Mouse (Mus musculus) liver, embryonic 14.5 days (tissue): ENCODE data around the gene Arpp21. TPM values are rescaled to one million over a fixed set of nuclear protein-coding genes. Genes with fewer than 3 reads are reported as not detected.

ENCODE experiments used
- ATAC-seq: fragments of 200-750 bp; cut with Nextera tagmentation; 2 replicates; pipeline ENCODE4 v1.8.0; 2017; ENCODE audit warnings: moderate number of reproducible peaks, mild to moderate bottlenecking, moderate library complexity; ENCODE audit not compliant: insufficient read depth
- DNase-seq, 3 experiments: peaks; one replicate each; pipeline ENCODE4 v3.0.0-alpha.2; 2012 to 2013; ENCODE audit warnings: low read depth in 3 of 3, low spot score in 3 of 3
- H3K27ac ChIP-seq: fragments of 300-500 bp; sonication (generic); 2 replicates; pipeline ENCODE4 v1.5.1; 2014; ENCODE audit warnings: moderate library complexity, mild to moderate bottlenecking, control low read depth, inconsistent platforms
- H3K27me3 ChIP-seq: fragments of 300-500 bp; sonication (generic); 2 replicates; pipeline ENCODE4 v1.6.1; 2014; ENCODE audit warnings: mild to moderate bottlenecking, low read length, moderate library complexity; ENCODE audit not compliant: control insufficient read depth, insufficient read depth
- H3K36me3 ChIP-seq: fragments of 300-500 bp; sonication (generic); replicated peaks from 2 replicates; pipeline ENCODE4 v1.6.1; 2014; ENCODE audit warnings: low read depth; ENCODE audit not compliant: control insufficient read depth, insufficient read depth
- H3K4me1 ChIP-seq, 2 experiments: fragments of 200-500 bp in 1 of 2; fragments of 300-500 bp in 1 of 2; sonication (generic) in 1 of 2; replicated peaks; 2 replicates each; pipeline ENCODE4 v1.6.1; 2012 to 2014; ENCODE audit warnings: antibody characterized with exemption in 1 of 2, inconsistent platforms in 1 of 2, low read length in 1 of 2; ENCODE audit not compliant: control insufficient read depth in 2 of 2, insufficient read depth in 2 of 2
- H3K4me2 ChIP-seq: fragments of 300-500 bp; sonication (generic); 2 replicates; pipeline ENCODE4 v1.6.1; 2014; ENCODE audit warnings: low read depth, mild to moderate bottlenecking, control low read depth, moderate library complexity
- H3K4me3 ChIP-seq, 2 experiments: fragments of 200-500 bp in 1 of 2; fragments of 300-500 bp in 1 of 2; sonication (generic) in 1 of 2; 2 replicates each; pipeline ENCODE4 v1.5.1; 2012 to 2014; ENCODE audit warnings: low read depth in 2 of 2, low read length in 2 of 2, mild to moderate bottlenecking in 2 of 2, control low read depth in 1 of 2, inconsistent platforms in 1 of 2, moderate library complexity in 1 of 2; ENCODE audit not compliant: insufficient read depth in 1 of 2
- H3K9ac ChIP-seq: fragments of 300-500 bp; sonication (generic); replicated peaks from 2 replicates; pipeline ENCODE4 v1.6.1; 2014; ENCODE audit warnings: mild to moderate bottlenecking, control low read depth, moderate library complexity
- H3K9me3 ChIP-seq: fragments of 300-500 bp; sonication (generic); 2 replicates; pipeline ENCODE4 v1.6.1; 2016; ENCODE audit warnings: low read length, mixed read lengths; ENCODE audit not compliant: control insufficient read depth
- CTCF ChIP-seq: IDR thresholded peaks from 2 replicates; pipeline ENCODE4 v1.5.1; 2016; ENCODE audit warnings: antibody characterized with exemption, low read depth, control low read depth
- EP300 ChIP-seq: IDR thresholded peaks from 2 replicates; pipeline ENCODE4 v1.6.1; 2016; ENCODE audit warnings: antibody characterized with exemption, low read depth
- WGBS: fragments of 180-500 bp; shearing (Covaris S2); extraction: QIAGEN DNeasy Blood & Tissue Kit; methylation state at CpG from one replicate; pipeline ENCODE4 v1.1.7; 2014; ENCODE audit not compliant: insufficient replicate concordance; 5-methylcytosine and 5-hydroxymethylcytosine counted together
- polyA plus RNA-seq, 2 experiments: library from polyadenylated mRNA; depleted of rRNA in 1 of 2; stranded (reverse) in 1 of 2; unstranded in 1 of 2; fragments of >200 nt; fragmentation: Nextera tagmentation in 1 of 2; extraction: Ambion mirVana in 1 of 2; gene quantifications; 2 replicates each; pipeline versions ENCODE4 v1.2.1 to v1.2.3; 2012 to 2014

Gene Arpp21
- polyA plus RNA-seq, 2 experiments, result 0.36 to 0.42 TPM

GRCm38 (mm10) chr9:112261556-112261955 is 25.8 kb upstream of the Arpp21 start:
- H3K4me2 ChIP-seq, result no peak overlapping the region
- ATAC-seq (no peak), DNase-seq (no peak)
- H3K36me3 ChIP-seq, result no peaks in the 10 kb centered on the region
- peaks cover 0 to 2% of the 10 kb centered on the region in 2 experiments; a peak in 2 of 4 replicates for H3K4me1 ChIP-seq
- WGBS, result 55% methylated on average over 2 of the region's 2 CpGs
- H3K9ac ChIP-seq, result no peak overlapping the region
- no peaks in the 10 kb centered on the region for H3K9me3 ChIP-seq
- TF ChIP-seq EP300 (no peak), CTCF (no peak)
- no peaks in the 10 kb centered on the region for H3K27me3 ChIP-seq
- no peak overlapping the region for H3K27ac ChIP-seq
- H3K4me3 ChIP-seq, result no peak overlapping the region

GRCm38 (mm10) chr9:112260696-112261095 is 25.0 kb upstream of the Arpp21 start:
- Histone ChIP-seq H3K27me3 (no peaks in the 10 kb centered on the region), H3K9me3 (no peaks in the 10 kb centered on the region), H3K36me3 (no peaks in the 10 kb centered on the region), H3K27ac (no peak overlapping the region), H3K9ac (no peak overlapping the region), H3K4me1 (peaks cover 0 to 2% of the 10 kb centered on the region in 2 experiments; a peak in 2 of 4 replicates), H3K4me2 (no peak overlapping the region), H3K4me3 (no peak overlapping the region)
- 43% methylated on average over 2 of the region's 2 CpGs for whole genome bisulfite sequencing
- no peak for TF ChIP-seq EP300
- TF ChIP-seq CTCF, result no peak
- DNase-seq (no peak), ATAC-seq (no peak)

- H3K36me3 ChIP-seq, result no peaks in the 10 kb centered on the region
- TF ChIP-seq EP300, result no peak
- no peak for TF ChIP-seq CTCF
- H3K27ac ChIP-seq, result no peak overlapping the region
- no peak overlapping the region for H3K9ac ChIP-seq
- peaks cover 0 to 3% of the 10 kb centered on the region in 2 experiments; a peak in 1 of 4 replicates for H3K4me1 ChIP-seq
- ATAC-seq, result no peak
- H3K27me3 ChIP-seq, result no peaks in the 10 kb centered on the region
- WGBS, result 75% methylated on average over 1 of the region's 1 CpGs
- H3K4me2 ChIP-seq, result no peak overlapping the region
- DNase-seq, result no peak
- no peaks in the 10 kb centered on the region for H3K9me3 ChIP-seq
- H3K4me3 ChIP-seq, result no peak overlapping the region
These were observed 22.8 kb upstream of the Arpp21 start for GRCm38 (mm10) chr9:112258560-112258959.

GRCm38 (mm10) chr9:112255971-112256370 is 20.2 kb upstream of the Arpp21 start:
- Histone ChIP-seq H3K4me2 (no peak overlapping the region), H3K4me1 (peaks cover 0 to 3% of the 10 kb centered on the region in 2 experiments; a peak in 1 of 4 replicates), H3K27ac (no peak overlapping the region), H3K9ac (no peak overlapping the region), H3K9me3 (no peaks in the 10 kb centered on the region), H3K36me3 (no peaks in the 10 kb centered on the region), H3K4me3 (no peak overlapping the region), H3K27me3 (no peaks in the 10 kb centered on the region)
- DNase-seq, result no peak
- TF ChIP-seq EP300, result no peak
- TF ChIP-seq CTCF, result no peak
- WGBS, result 60% methylated on average over 2 of the region's 2 CpGs
- no peak for ATAC-seq

- Histone ChIP-seq H3K4me2 (no peak overlapping the region), H3K9ac (no peak overlapping the region), H3K36me3 (no peaks in the 10 kb centered on the region), H3K9me3 (no peaks in the 10 kb centered on the region), H3K4me1 (peaks cover 0 to 3% of the 10 kb centered on the region in 2 experiments; a peak in 1 of 4 replicates), H3K4me3 (no peak overlapping the region), H3K27ac (no peak overlapping the region), H3K27me3 (no peaks in the 10 kb centered on the region)
- WGBS, result 40% methylated on average over 1 of the region's 1 CpGs
- TF ChIP-seq CTCF (no peak), EP300 (no peak)
- peak; percentile 74 for ATAC-seq
- no peak for DNase-seq
These were observed 18.0 kb upstream of the Arpp21 start for GRCm38 (mm10) chr9:112253730-112254129.
